Mouse (Mus musculus) urinary bladder, postnatal 0 days (tissue): ENCODE measurements around the gene Upk1a. TPM values are rescaled to one million over a fixed set of nuclear protein-coding genes. Genes with fewer than 3 reads are reported as not detected.

Experiments
- microRNA-seq: library from miRNA; unstranded; fragments of <30 nt; microRNA quantifications from one replicate; pipeline ENCODE4, GENCODE M21; 2016
- polyA plus RNA-seq: library from polyadenylated mRNA; unstranded; fragments of >200 nt; fragmentation: Nextera tagmentation; extraction: Ambion mirVana; gene quantifications from 2 replicates; pipeline ENCODE4 v1.2.1, GENCODE M21; 2015

Gene Upk1a
- polyA plus RNA-seq, result 1,486 and 1,535 TPM in 2 replicates

GRCm38 (mm10) chr7:30612654-30613402 is at the start of gene Upk1a:
Gene Upk1a, minus strand, starts transcription at chr7:30612847.

GRCm38 (mm10) chr7:30649591-30650540 is 37.2 kb upstream of the Upk1a start, which contains the start of gene Rbm42:
Gene Rbm42, minus strand, starts transcription at chr7:30650317.

GRCm38 (mm10) chr7:30635752-30636151 is 23.1 kb upstream of the Upk1a start, which contains the start of gene Etv2:
Gene Etv2, minus strand, starts transcription at chr7:30635852.

GRCm38 (mm10) chr7:30625530-30626384 is 13.1 kb upstream of the Upk1a start, which contains the start of gene Cox6b1:
Gene Cox6b1, minus strand, starts transcription at chr7:30626151.

DNA sequence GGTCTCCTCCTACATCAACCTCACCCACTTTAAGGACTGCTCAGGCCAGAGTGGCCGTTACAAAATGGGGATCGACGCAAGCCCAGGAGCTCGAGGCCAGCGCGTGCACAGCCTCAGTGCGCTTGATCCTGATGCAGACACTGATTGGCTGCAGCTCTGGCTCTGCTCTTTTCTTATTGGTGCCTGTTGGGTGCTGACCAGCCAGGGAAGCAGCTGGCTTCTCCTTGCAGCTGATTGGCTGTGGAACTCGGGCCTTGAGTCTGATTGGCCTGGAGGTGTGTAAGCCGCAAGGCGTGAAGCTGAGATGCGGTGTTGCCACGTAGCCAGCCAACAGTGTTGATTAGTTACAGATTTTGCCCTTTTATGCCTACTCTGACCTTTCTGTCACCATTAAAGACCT is 13.9 kb downstream of the Upk1a start, which contains the start of gene Zbtb32:
Gene Zbtb32, minus strand, starts transcription at position 124 of the 400 bp plus-strand sequence.

GRCm38 (mm10) chr7:30588676-30589434 is 23.8 kb downstream of the Upk1a start, which contains the start of gene Kmt2b:
Gene Kmt2b, minus strand, starts transcription at chr7:30588726.

DNA sequence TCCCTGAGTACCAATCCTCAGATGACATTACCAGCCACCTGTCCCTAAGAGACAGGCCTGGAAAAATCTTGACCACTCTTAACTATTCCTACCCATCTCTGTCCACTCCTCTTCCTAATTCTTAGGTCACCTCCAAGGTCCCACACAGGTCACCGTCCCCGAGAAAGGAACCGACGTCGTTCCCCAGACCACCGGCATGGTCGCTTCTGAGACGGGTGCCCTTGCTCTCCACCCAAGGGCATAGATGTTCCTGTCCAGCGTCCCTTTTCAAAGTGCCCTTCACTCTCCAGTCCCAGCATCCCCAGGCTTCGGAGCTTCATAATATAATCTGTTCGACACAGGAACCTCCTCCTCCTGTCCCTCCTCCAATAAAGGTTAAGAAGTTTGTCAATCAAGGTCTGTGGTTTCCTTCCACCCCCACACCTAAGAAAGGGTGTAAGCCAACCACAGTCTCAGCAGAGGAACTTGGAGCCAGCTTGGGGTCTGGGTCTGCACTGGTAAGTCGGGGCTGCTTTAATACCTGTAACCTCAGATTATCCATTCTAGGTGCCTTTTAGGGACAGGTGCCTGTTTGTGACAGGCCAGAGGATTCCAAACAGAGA is 47.6 kb downstream of the Upk1a start, which contains the start of gene Igflr1:
Gene Igflr1, plus strand, starts transcription at position 458 of the 602 bp plus-strand sequence.

DNA sequence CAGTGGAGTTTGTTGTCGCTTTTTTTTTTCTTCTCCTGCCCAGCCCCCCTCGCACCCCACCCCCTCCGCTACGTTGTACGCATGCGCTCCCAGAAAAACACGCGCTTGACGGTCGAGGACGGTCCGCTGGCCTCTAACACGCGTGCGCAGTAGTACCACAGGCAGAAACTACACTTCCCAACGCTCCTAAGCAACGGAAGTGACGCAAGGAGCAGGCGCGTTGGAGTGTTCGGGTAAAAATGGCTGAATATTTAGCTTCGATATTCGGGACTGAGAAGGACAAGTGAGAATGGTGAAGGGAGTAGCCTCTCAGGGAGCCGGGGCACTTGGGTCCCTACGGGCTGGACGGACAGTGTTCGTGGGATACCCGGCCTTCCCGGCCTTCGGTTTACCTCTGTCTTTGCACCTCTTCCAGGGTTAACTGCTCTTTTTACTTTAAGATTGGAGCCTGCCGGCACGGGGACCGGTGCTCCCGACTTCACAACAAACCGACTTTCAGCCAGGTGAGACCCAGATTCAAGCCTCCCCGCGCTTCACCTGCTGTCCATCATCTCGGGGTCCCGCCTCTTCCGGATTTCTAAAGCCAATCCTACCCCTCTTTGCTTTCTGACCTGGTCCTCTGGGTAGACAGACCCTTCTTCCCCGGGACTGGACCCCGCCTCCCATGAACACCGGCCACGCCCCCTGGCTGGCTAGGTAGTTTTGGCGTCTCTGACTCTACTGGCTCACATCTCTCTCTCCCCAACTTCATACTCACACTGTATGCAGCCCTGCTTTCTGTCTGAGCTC is 49.3 kb downstream of the Upk1a start, which contains the start of the genes U2af1l4, Gm49396 and Psenen:
Gene U2af1l4, plus strand, starts transcription at position 185 of the 789 bp plus-strand sequence.
Gene Gm49396, plus strand, starts transcription at position 228 of the 789 bp plus-strand sequence.
Gene Psenen, minus strand, starts transcription at position 511 of the 789 bp plus-strand sequence.

DNA sequence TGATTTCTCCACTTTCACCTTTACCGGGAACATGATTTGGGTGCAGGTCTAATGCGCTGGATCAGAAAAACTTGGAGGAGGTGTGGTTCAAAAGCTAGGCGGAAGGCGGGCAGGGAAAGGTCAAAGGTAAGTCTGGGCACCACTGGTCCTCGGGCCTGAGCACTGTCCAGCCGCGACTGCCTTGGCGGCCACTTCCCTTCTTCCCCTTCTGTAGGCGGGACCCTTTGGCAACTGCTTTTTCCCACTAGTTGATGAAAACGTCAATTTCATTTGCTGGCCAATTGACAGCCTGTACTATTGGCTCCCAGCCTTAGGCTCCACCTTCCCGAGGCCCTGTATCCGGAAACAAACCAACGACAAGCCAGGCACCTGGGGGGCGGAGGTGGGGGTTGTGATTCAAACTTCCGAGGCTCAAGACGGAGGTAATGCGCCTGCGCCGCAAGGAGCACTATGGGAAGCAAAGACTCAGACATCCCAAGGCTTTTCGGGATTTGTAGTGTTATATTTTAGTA is 53.1 kb downstream of the Upk1a start, which contains the start of gene Lin37:
Gene Lin37, minus strand, starts transcription at position 396 of the 512 bp plus-strand sequence.

Small RNA genes lying within 50 kb of the gene (microRNA-seq; reads per million reads assigned to microRNA genes)
- not detected for gene Mir3569

Other genes starting within 250 kb of the Upk1a start
- gene Tyrobp, start 199.1 kb downstream of the Upk1a start, polyA plus RNA-seq, result 74.3 and 230 TPM in 2 replicates
- 2.4 and 10.2 TPM in 2 replicates for gene Hcst, start 193.0 kb downstream of the Upk1a start, polyA plus RNA-seq
- 0.84 and 1.4 TPM in 2 replicates for gene Nfkbid, start 191.1 kb downstream of the Upk1a start, polyA plus RNA-seq
- 8.7 and 9.1 TPM in 2 replicates for gene Aplp1, start 167.3 kb downstream of the Upk1a start, polyA plus RNA-seq
- gene Kirrel2, start 155.2 kb downstream of the Upk1a start, polyA plus RNA-seq, result not detected in 2 replicates
- 0.12 TPM in 1 of 2 replicates, not detected in the other for gene Nphs1, start 154.5 kb downstream of the Upk1a start, polyA plus RNA-seq
- 0.21 and 0.36 TPM in 2 replicates for gene Prodh2, start 119.2 kb downstream of the Upk1a start, polyA plus RNA-seq
- gene Arhgap33, start 77.8 kb downstream of the Upk1a start, polyA plus RNA-seq, result 2.5 and 2.6 TPM in 2 replicates
- gene Hspb6, start 60.7 kb downstream of the Upk1a start, polyA plus RNA-seq, result 391 and 404 TPM in 2 replicates
- 3.2 and 3.9 TPM in 2 replicates for gene Proser3, start 60.5 kb downstream of the Upk1a start, polyA plus RNA-seq
- 21.1 and 25.6 TPM in 2 replicates for gene Lin37, start 53.0 kb downstream of the Upk1a start, polyA plus RNA-seq
- gene U2af1l4, start 49.5 kb downstream of the Upk1a start, polyA plus RNA-seq, result 69.5 and 73.2 TPM in 2 replicates
- gene Gm49396, start 49.5 kb downstream of the Upk1a start, polyA plus RNA-seq, result 2.7 and 2.8 TPM in 2 replicates
- gene Psenen, start 49.2 kb downstream of the Upk1a start, polyA plus RNA-seq, result 114 and 127 TPM in 2 replicates
- 1.1 and 1.6 TPM in 2 replicates for gene Igflr1, start 47.4 kb downstream of the Upk1a start, polyA plus RNA-seq
- gene Kmt2b, start 24.1 kb downstream of the Upk1a start, polyA plus RNA-seq, result 4.8 TPM in 2 replicates
- gene Zbtb32, start 13.9 kb downstream of the Upk1a start, polyA plus RNA-seq, result 2.4 and 3.5 TPM in 2 replicates
- 1,042 and 1,083 TPM in 2 replicates for gene Cox6b1, start 13.3 kb upstream of the Upk1a start, polyA plus RNA-seq
- not detected in 2 replicates for gene Etv2, start 23.0 kb upstream of the Upk1a start, polyA plus RNA-seq
- gene Rbm42, start 37.5 kb upstream of the Upk1a start, polyA plus RNA-seq, result 87.7 and 91.8 TPM in 2 replicates
- gene Haus5, start 52.1 kb upstream of the Upk1a start, polyA plus RNA-seq, result 10.3 and 11.1 TPM in 2 replicates
- gene Pmis2, start 58.8 kb upstream of the Upk1a start, polyA plus RNA-seq, result not detected in 2 replicates
- gene 2200002J24Rik, start 86.1 kb upstream of the Upk1a start, polyA plus RNA-seq, result 0.39 TPM in 1 of 2 replicates, not detected in the other
- gene Atp4a, start 99.4 kb upstream of the Upk1a start, polyA plus RNA-seq, result 0.13 and 0.69 TPM in 2 replicates
- 155 and 184 TPM in 2 replicates for gene Tmem147, start 116.7 kb upstream of the Upk1a start, polyA plus RNA-seq
- 0.12 TPM in 1 of 2 replicates, not detected in the other for gene Gapdhs, start 130.8 kb upstream of the Upk1a start, polyA plus RNA-seq
- gene Sbsn, start 138.6 kb upstream of the Upk1a start, polyA plus RNA-seq, result 13.6 and 17.0 TPM in 2 replicates
- 97.2 and 160 TPM in 2 replicates for gene Dmkn, start 150.9 kb upstream of the Upk1a start, polyA plus RNA-seq
- 135 and 161 TPM in 2 replicates for gene Krtdap, start 175.0 kb upstream of the Upk1a start, polyA plus RNA-seq
- gene Ffar2, start 210.9 kb upstream of the Upk1a start, polyA plus RNA-seq, result not detected in 2 replicates
- not detected in 2 replicates for gene Ffar3, start 243.3 kb upstream of the Upk1a start, polyA plus RNA-seq
- not detected in 2 replicates for gene Ffar1, start 248.7 kb upstream of the Upk1a start, polyA plus RNA-seq